Mouse (Mus musculus) MEL (cell line): ENCODE measurements at regions not wholly inside any gene's neighbourhood (a gene's known extent, or its start where the extent isn't known, plus 50 kb on each side); places are given as distances from the start of the nearest gene placed in this dataset.

Experiments used
- BHLHE40 ChIP-seq: IDR thresholded peaks from 2 replicates; pipeline ENCODE4 v1.6.1; 2012; ENCODE audit warnings: low read depth, mild to moderate bottlenecking, inconsistent platforms, low read length, improper control_type of control experiment, borderline replicate concordance
- CTCF ChIP-seq, 3 experiments: IDR thresholded peaks in 2 of 3; conservative IDR thresholded peaks in 1 of 3; 2 replicates each; pipeline ENCODE4 v1.5.1; 2011 to 2012; ENCODE audit warnings: low read length in 3 of 3, low read depth in 2 of 3, mild to moderate bottlenecking in 2 of 3, improper control_type of control experiment in 1 of 3, inconsistent platforms in 1 of 3, mixed read lengths in 1 of 3, moderate library complexity in 1 of 3; ENCODE audit not compliant: control insufficient read depth in 1 of 3, insufficient read depth in 1 of 3, poor library complexity in 1 of 3, severe bottlenecking in 1 of 3
- MAZ ChIP-seq: IDR thresholded peaks from 2 replicates; pipeline ENCODE4 v1.6.1; 2012; ENCODE audit warnings: low read depth, mild to moderate bottlenecking, inconsistent platforms, low read length, improper control_type of control experiment
- MXI1 ChIP-seq: IDR thresholded peaks from 2 replicates; pipeline ENCODE4 v1.6.1; 2011; ENCODE audit warnings: mild to moderate bottlenecking, low read depth, low read length, improper control_type of control experiment
- MYC ChIP-seq: IDR thresholded peaks from 2 replicates; pipeline ENCODE4 v1.6.1; 2011; ENCODE audit warnings: low read depth, mild to moderate bottlenecking, low read length, improper control_type of control experiment, moderate library complexity
- NRF1 ChIP-seq: IDR thresholded peaks from 2 replicates; pipeline ENCODE4 v1.6.1; 2014; ENCODE audit warnings: low read depth, mild to moderate bottlenecking, inconsistent platforms, low read length, improper control_type of control experiment, moderate library complexity; ENCODE audit not compliant: poor library complexity, insufficient read depth, severe bottlenecking
- POLR2A ChIP-seq, 2 experiments: IDR thresholded peaks; 2 replicates each; pipeline ENCODE4 v1.6.1; 2011 to 2012; ENCODE audit warnings: low read length in 2 of 2, mild to moderate bottlenecking in 2 of 2, control low read depth in 1 of 2, improper control_type of control experiment in 1 of 2, low read depth in 1 of 2, moderate library complexity in 1 of 2; ENCODE audit not compliant: control insufficient read depth in 1 of 2, insufficient read depth in 1 of 2, poor library complexity in 1 of 2
- RCOR1 ChIP-seq: IDR thresholded peaks from 2 replicates; pipeline ENCODE4 v1.6.1; 2012; ENCODE audit warnings: low read depth, mild to moderate bottlenecking, inconsistent platforms, low read length, improper control_type of control experiment
- SMC3 ChIP-seq: IDR thresholded peaks from 2 replicates; pipeline ENCODE4 v1.6.1; 2011; ENCODE audit warnings: low read depth, low read length, improper control_type of control experiment
- TAL1 ChIP-seq: IDR thresholded peaks from 2 replicates; pipeline ENCODE4 v1.6.1; 2012; ENCODE audit warnings: mild to moderate bottlenecking, inconsistent platforms, low read length, moderate library complexity, mixed read lengths
- TCF12 ChIP-seq: IDR thresholded peaks from 2 replicates; pipeline ENCODE4 v1.6.1; 2014; ENCODE audit warnings: low read depth, mild to moderate bottlenecking, inconsistent platforms, low read length, improper control_type of control experiment, moderate library complexity
- ZC3H11A ChIP-seq: IDR thresholded peaks from 2 replicates; pipeline ENCODE4 v1.6.1; 2012; ENCODE audit warnings: low read depth, mild to moderate bottlenecking, inconsistent platforms, low read length, improper control_type of control experiment
- ZMIZ1 ChIP-seq: IDR thresholded peaks from 2 replicates; pipeline ENCODE4 v1.6.1; 2012; ENCODE audit warnings: low read depth, mild to moderate bottlenecking, inconsistent platforms, low read length, improper control_type of control experiment, moderate library complexity

DNA sequence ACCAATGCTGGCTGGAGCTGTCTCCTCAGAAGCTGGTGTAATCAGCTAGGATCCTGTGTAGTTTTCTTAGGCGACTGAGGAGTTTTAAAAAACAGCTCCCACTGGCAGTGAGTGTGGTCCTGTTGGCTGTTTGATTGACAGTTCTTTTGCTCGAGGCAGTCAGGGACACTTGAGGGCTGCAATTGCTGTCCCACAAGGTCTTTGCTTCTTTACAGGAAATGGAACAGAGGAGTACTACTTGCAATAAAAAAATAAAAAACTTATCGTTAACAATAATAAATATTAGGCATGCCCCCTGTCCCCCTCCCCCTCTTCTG, 113.0 kb downstream of the Ibtk start:
- no peak for TF ChIP-seq MYC
- no peak for TF ChIP-seq BHLHE40
- no peak for TF ChIP-seq CTCF (IDR thresholded peaks at IDR 0.05 in 2 of 3, conservative IDR thresholded peaks at IDR 0.05 in 1 of 3; ENCODE audit: control insufficient read depth in 1 of 3, insufficient read depth in 1 of 3, low read depth in 2 of 3, low read length in 3 of 3, poor library complexity in 1 of 3, severe bottlenecking in 1 of 3)
- no peak for TF ChIP-seq POLR2A (IDR thresholded peaks at IDR 0.05; ENCODE audit: control insufficient read depth in 1 of 2, insufficient read depth in 1 of 2, low read depth in 1 of 2, low read length in 2 of 2, poor library complexity in 1 of 2)
- no peak for TF ChIP-seq ZC3H11A
- TF ChIP-seq SMC3, result no peak
- TF ChIP-seq TAL1, result no peak
- no peak for TF ChIP-seq MXI1
- no peak for TF ChIP-seq ZMIZ1
- TF ChIP-seq NRF1, result no peak
- TF ChIP-seq RCOR1, result no peak
- TF ChIP-seq TCF12, result no peak
- no peak for TF ChIP-seq MAZ
